Mouse (Mus musculus) right cerebral cortex, adult 2 months (tissue): ENCODE measurements around the gene Cldn2.

ENCODE experiments used
- DNase-seq, 2 experiments: peaks; one replicate each; pipeline ENCODE4 v3.0.0; 2021 to 2022; ENCODE audit warnings: low spot score in 2 of 2

The Cldn2 gene

DNA sequence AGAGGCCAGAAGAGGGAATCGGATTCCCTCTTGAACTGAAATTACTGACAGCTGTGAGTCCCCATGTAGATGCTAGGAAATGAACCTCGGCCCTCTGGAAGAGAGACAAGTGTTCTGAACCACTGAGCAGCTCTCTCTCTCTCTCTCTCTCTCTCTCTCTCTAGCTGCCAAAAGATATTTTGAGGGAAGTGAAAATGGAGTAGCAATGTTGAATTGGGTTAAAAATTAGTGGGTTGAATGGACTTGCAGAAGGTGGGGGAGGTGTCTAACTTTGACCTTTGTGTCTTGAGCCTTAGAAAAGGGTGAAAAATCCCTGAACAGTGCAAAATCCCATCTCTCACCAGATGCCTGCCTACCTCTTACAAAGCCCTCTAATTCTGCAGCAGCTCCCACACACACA is 6.8 kb downstream of the Cldn2 start:
- DNase-seq = no peak

DNA sequence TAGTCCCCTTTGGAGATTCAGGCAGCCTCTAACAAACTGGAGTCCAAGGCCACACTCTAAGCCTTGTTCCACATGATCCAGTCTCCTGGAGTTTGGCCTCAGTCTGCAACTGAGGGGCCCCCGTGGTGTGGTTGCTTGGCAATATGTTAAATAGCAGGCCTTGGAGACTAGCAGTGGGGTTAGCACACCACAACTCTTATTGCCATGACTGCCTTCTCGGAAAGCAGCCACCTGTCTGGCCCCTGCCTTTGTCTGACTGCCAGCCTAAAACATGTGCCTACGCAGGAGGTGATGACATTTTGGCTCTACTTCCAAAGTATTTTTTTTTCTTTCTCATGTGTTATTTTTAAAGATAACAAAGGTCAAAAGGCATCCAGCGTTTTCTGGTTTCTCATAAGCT is 7.5 kb downstream of the Cldn2 start:
- DNase-seq = peak in 1 of 2 experiments; percentile 1

GRCm38 (mm10) chrX:139808501-139808900 is 7.9 kb downstream of the Cldn2 start:
- peak in 1 of 2 experiments; percentile 1 for DNase-seq

DNA sequence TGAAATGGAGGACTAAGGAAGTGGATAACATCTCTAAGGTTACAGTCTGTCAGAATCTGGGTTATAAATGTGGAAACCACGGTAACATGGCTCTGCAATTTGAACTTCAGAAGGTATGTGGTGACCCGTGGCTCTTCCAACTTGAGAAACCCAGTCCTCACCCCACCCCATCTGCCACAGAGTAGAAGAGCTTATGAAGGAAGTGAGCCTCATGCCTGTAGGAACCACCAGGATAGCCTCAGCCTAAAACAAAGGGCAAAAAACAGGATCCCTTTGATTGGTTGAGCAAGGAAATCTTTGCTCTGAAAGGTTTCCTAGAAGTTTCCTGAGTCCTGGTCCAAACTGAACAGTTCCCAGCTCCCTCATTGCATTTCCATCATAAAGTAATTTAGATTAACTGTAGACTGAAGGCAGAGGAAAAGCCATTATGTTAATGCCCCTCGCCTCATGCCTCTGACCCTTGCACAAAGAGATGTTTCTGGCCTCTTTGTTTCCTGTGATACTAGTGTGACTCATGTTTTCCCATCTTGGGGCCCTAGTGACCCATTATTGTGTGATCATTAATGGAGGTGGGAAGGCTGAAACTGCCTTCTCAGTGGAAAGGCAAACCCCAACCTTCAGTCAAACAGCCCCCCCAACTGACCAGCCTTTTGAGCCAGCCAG is 12.1 kb downstream of the Cldn2 start:
- no peak for DNase-seq

DNA sequence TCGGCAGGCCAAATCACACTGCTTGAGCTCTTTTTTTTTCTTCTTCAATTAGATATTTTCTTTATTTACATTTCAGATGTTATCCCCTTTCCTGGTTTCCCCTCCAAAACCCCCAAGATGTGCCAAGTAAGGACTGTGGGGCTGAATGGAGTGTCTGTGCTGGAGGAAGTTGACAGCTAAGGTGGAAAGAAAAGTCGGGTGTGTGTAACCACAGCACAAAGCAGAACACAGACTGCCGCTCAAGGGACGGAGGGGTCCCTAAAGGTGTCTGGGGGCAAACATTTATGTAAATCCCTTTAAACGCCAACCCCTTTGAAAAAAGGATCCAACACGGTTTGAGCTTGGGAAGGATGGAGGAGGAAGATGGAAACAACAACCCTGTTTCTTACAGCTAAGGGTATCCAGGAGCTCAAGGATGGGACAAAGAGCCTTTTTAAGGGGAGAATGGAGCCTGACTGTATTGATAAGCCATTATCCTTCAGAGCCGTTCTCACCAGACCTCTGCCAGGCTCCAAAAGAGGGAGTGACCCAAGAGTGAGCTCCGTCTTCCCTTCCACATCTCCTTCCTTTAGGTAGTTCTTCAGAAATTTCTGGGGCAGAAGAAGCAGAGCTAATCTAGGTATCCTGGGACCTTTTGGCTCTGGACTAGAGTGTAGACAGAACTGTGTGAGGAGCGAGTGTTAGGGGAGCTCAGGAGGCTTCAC is 12.8 kb downstream of the Cldn2 start:
- DNase-seq = no peak

- no peak for DNase-seq
Observed at GRCm38 (mm10) chrX:139814018-139814635, 13.5 kb downstream of the Cldn2 start.

DNA sequence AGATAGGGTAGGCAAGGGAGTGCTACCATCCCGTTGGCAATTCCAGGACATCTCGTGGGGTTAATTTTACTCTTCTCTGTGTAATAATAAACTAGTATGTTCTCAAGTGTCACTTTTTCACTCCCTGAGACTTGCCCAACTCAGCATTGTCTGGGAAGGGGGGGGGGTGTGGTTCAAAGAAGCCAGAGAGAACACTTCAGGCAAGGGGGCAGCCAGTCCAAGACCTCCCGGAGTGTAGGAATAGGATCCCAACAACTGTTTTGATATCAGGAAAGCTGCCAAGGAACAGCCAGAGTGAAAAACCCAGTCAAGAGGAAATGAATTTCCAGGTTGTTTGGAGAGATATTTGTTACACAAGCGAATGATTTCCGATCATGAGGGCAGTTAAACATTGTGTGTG is 14.6 kb downstream of the Cldn2 start:
- no peak for DNase-seq

DNA sequence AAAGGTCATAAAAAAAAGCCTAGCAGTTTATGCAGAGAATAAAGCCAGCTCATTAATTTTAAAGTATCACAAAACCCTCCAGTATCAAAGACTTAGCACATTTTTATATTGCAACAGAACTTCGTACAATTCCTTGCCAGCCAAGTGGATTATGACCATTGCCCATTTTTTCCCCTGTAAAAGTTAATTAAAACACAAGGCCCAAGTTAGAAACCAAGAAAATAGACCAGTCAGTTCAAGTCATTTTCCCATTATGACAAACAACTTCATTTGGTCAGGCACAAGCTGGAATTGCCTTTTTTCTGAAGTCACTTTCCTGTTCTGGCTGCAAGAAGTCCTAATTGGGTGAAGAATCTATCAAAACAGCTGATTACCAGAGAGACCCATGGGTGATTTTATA is 24.8 kb downstream of the Cldn2 start:
- DNase-seq = no peak

- DNase-seq = no peak
Observed at GRCm38 (mm10) chrX:139826926-139827325, 26.3 kb downstream of the Cldn2 start.

GRCm38 (mm10) chrX:139828363-139829092 is 27.9 kb downstream of the Cldn2 start:
- DNase-seq = no peak

DNA sequence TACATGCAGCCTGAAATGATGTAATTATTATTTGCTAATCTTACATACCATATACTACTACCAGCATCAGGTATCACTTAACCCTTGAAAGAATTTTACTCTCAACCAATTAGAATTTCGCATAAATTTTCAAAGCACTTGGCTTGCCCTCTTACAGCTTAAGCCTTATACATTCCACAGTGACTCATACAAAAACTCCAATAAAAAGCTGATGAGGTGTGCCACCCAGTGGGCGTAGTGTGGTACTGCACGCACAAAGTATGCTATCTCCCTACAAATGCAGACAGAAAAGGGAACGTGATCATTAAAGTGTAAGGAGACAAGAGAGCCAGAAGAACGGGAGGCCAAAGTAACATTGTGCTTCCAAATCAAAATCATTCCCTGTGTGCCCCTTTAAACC is 31.8 kb downstream of the Cldn2 start:
- peak; percentile 34 to 46 for DNase-seq

- no peak for DNase-seq
Observed at GRCm38 (mm10) chrX:139839057-139839456, 38.4 kb downstream of the Cldn2 start.

- no peak for DNase-seq
Observed at GRCm38 (mm10) chrX:139841091-139841490, 40.5 kb downstream of the Cldn2 start.

GRCm38 (mm10) chrX:139854795-139855194 is 54.2 kb downstream of the Cldn2 start:
- no peak for DNase-seq

DNA sequence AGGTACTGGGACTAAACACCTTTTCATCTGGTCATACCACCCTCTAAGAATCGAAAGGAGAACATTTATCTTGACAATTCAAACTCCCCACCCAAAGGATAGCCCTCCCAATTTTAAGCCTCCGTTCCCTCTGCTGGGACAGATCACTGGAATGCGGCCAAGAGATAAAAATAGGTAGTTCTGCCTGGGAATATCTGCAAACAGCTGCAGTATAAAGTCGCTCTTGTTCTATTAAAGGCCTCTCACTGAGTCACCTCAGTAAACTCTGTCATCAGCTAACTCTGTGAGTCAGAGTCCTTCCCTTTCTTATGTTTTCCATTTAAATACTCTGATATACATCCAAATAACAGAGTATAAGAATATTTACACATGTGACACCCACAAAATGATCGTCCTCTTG is 58.8 kb downstream of the Cldn2 start:
- DNase-seq = peak in 1 of 2 experiments; percentile 22
